Comparison of ENCODE assay signal across 20 mouse cellular contexts in genomic region chr12:102582441-102582840, GRCm38 (mm10). TPM values are rescaled to one million over a fixed set of nuclear protein-coding genes. Genes with fewer than 3 reads are reported as not detected.
DNase-seq lines count a peak whose midpoint lies in the region; ATAC-seq and TF ChIP-seq lines count a peak whose summit lies in the region.
"Had no signal": no experiment of that assay in that cellular context is flagged by ENCODE, and none has a peak within 500 bp of the region (broad histone marks: within the 10 kb centered on the region; RNA-seq: fewer than 3 reads in every experiment).

No protein-coding gene starts in this region.

- no peak overlapping the region for H3K4me2 ChIP-seq in forebrain, embryonic 15.5 days (replicated peaks)
- no peak overlapping the region for H3K4me2 ChIP-seq in intestine, postnatal 0 days (replicated peaks; ENCODE audit: low read depth)
- H3K4me2 ChIP-seq in intestine, embryonic 16.5 days (ENCODE audit: low read depth, low read length) = no peak overlapping the region
- H3K4me2 ChIP-seq: embryonic facial prominence, embryonic 13.5 days; embryonic facial prominence, embryonic 15.5 days; forebrain, embryonic 13.5 days had no signal

- H3K27ac ChIP-seq in forebrain, embryonic 15.5 days (replicated peaks) = peak overlapping the region; percentile 19; the same call in 1 of the 2 replicates
- no peak overlapping the region for H3K27ac ChIP-seq in forebrain, embryonic 10.5 days
- H3K27ac ChIP-seq in intestine, postnatal 0 days (ENCODE audit: low read depth, low read length) = peak overlapping the region; percentile 63
- no peak overlapping the region for H3K27ac ChIP-seq in intestine, embryonic 16.5 days (ENCODE audit: low read length)
- H3K27ac ChIP-seq: embryonic facial prominence, embryonic 13.5 days; embryonic facial prominence, embryonic 15.5 days; forebrain, embryonic 13.5 days had no signal

- H3K4me1 ChIP-seq in forebrain, embryonic 15.5 days = peaks cover 24% of the 10 kb centered on the region
- H3K4me1 ChIP-seq in forebrain, embryonic 10.5 days = 0 out of 2 replicates have a peak, but pooled peaks cover 5% of the 10 kb centered on the region
- 0 out of 2 replicates have a peak, but pooled peaks cover 1% of the 10 kb centered on the region for H3K4me1 ChIP-seq in intestine, postnatal 0 days (replicated peaks; ENCODE audit: control insufficient read depth, insufficient read depth, low read length)
- H3K4me1 ChIP-seq in intestine, embryonic 16.5 days (ENCODE audit: control insufficient read depth, insufficient read depth, low read length) = no peaks in the 10 kb centered on the region

- H3K9me3 ChIP-seq in forebrain, embryonic 15.5 days = no peaks in the 10 kb centered on the region
- no peaks in the 10 kb centered on the region for H3K9me3 ChIP-seq in forebrain, embryonic 10.5 days
- H3K9me3 ChIP-seq in intestine, postnatal 0 days (ENCODE audit: control insufficient read depth) = no peaks in the 10 kb centered on the region
- no peaks in the 10 kb centered on the region for H3K9me3 ChIP-seq in intestine, embryonic 16.5 days (ENCODE audit: control insufficient read depth, low read length)
- H3K9me3 ChIP-seq: embryonic facial prominence, embryonic 13.5 days; embryonic facial prominence, embryonic 15.5 days; forebrain, embryonic 13.5 days had no signal

- WGBS in forebrain, embryonic 15.5 days = 73% methylated on average over 11 of the region's 11 CpGs
- WGBS in forebrain, embryonic 10.5 days = 79% methylated on average over 11 of the region's 11 CpGs
- WGBS in intestine, postnatal 0 days = 71% methylated on average over 11 of the region's 11 CpGs
- 77% methylated on average over 11 of the region's 11 CpGs for WGBS in intestine, embryonic 16.5 days

- DNase-seq in forebrain, embryonic 10.5 days (ENCODE audit: extremely low spot score, low spot score) = no peak
- peak; percentile 77 for DNase-seq in retina, postnatal 1 day
- no peak for DNase-seq in retina, embryonic 14.5 days (ENCODE audit: low spot score)
- DNase-seq: adrenal gland, adult 2 months; adrenal gland, postnatal 10 days; adrenal gland, postnatal 25 days; cerebellum, adult 11 months; cerebellum, adult 18-20 months; cerebellum, adult 8-10 months; cerebellum, adult 9-11 months; cerebellum, postnatal 25 days; embryo, embryonic 11 days had no signal

- no peak overlapping the region for H3K9ac ChIP-seq in forebrain, embryonic 15.5 days (replicated peaks)
- no peak overlapping the region for H3K9ac ChIP-seq in intestine, postnatal 0 days (ENCODE audit: low read depth, low read length)
- H3K9ac ChIP-seq in intestine, embryonic 16.5 days (ENCODE audit: low read depth, low read length) = no peak overlapping the region
- H3K9ac ChIP-seq: embryonic facial prominence, embryonic 13.5 days; embryonic facial prominence, embryonic 15.5 days; forebrain, embryonic 13.5 days had no signal

- H3K4me3 ChIP-seq in forebrain, embryonic 15.5 days = no peak overlapping the region
- no peak overlapping the region for H3K4me3 ChIP-seq in forebrain, embryonic 10.5 days
- no peak overlapping the region for H3K4me3 ChIP-seq in intestine, postnatal 0 days (ENCODE audit: low read depth, low read length)
- H3K4me3 ChIP-seq in intestine, embryonic 16.5 days (ENCODE audit: low read length) = no peak overlapping the region
- H3K4me3 ChIP-seq: embryonic facial prominence, embryonic 13.5 days; embryonic facial prominence, embryonic 15.5 days; erythroblast, embryonic 14.5 days; forebrain, embryonic 13.5 days had no signal

- ATAC-seq in forebrain, embryonic 15.5 days (replicated peaks) = no peak
- no peak for ATAC-seq in intestine, postnatal 0 days
- ATAC-seq in intestine, embryonic 16.5 days = no peak
- ATAC-seq: forebrain, embryonic 13.5 days; forebrain, embryonic 16.5 days had no signal

- no peaks in the 10 kb centered on the region for H3K27me3 ChIP-seq in forebrain, embryonic 15.5 days
- no peaks in the 10 kb centered on the region for H3K27me3 ChIP-seq in forebrain, embryonic 10.5 days (ENCODE audit: poor library complexity, severe bottlenecking)
- no peaks in the 10 kb centered on the region for H3K27me3 ChIP-seq in intestine, postnatal 0 days (replicated peaks; ENCODE audit: control insufficient read depth, insufficient read depth, low read length)
- H3K27me3 ChIP-seq in intestine, embryonic 16.5 days (replicated peaks; ENCODE audit: control insufficient read depth, insufficient read depth, low read length) = no peaks in the 10 kb centered on the region
- H3K27me3 ChIP-seq: embryonic facial prominence, embryonic 13.5 days; embryonic facial prominence, embryonic 15.5 days; forebrain, embryonic 13.5 days had no signal

- peaks cover 3% of the 10 kb centered on the region; the same call in 1 of the 2 replicates for H3K36me3 ChIP-seq in forebrain, embryonic 15.5 days
- H3K36me3 ChIP-seq in forebrain, embryonic 10.5 days (replicated peaks) = peaks cover 38% of the 10 kb centered on the region
- H3K36me3 ChIP-seq in intestine, postnatal 0 days (ENCODE audit: control insufficient read depth, insufficient read depth) = peaks cover 86% of the 10 kb centered on the region
- peaks cover 8% of the 10 kb centered on the region; the same call in 1 of the 2 replicates for H3K36me3 ChIP-seq in intestine, embryonic 16.5 days (ENCODE audit: control insufficient read depth, insufficient read depth, low read length)

- no peak for TF ChIP-seq CTCF in intestine, postnatal 0 days (IDR thresholded peaks at IDR 0.05; ENCODE audit: low read depth)

RNA-seq across cellular contexts. Expression of gene Chga, which starts 27.7 kb away (rescaled TPM):
- 99.3 and 102 TPM in 2 replicates for polyA plus RNA-seq in forebrain, embryonic 15.5 days (2015; fragmentation: Nextera tagmentation; extraction: Ambion mirVana)
- 6.7 and 9.2 TPM in 2 replicates for polyA plus RNA-seq in forebrain, embryonic 10.5 days (2016; fragmentation: Nextera tagmentation; extraction: Ambion mirVana)
- 41.5 and 43.2 TPM in 2 replicates for polyA plus RNA-seq in intestine, postnatal 0 days (2015; fragmentation: Nextera tagmentation; extraction: Ambion mirVana)
- polyA plus RNA-seq in intestine, embryonic 16.5 days (2015; fragmentation: Nextera tagmentation; extraction: Ambion mirVana) = 26.1 and 28.0 TPM in 2 replicates

Comparison
In these comparisons a context has a peak if more than half of its experiments do, and no peak if none do; other contexts are left out.
1. H3K27ac ChIP-seq: peak in forebrain, embryonic 15.5 days (single experiment) and intestine, postnatal 0 days (single experiment); none in forebrain, embryonic 10.5 days (single experiment) and intestine, embryonic 16.5 days (single experiment).